Mouse (Mus musculus): ENCODE results near the gene Mtus2.

The Mtus2 gene

DNA sequence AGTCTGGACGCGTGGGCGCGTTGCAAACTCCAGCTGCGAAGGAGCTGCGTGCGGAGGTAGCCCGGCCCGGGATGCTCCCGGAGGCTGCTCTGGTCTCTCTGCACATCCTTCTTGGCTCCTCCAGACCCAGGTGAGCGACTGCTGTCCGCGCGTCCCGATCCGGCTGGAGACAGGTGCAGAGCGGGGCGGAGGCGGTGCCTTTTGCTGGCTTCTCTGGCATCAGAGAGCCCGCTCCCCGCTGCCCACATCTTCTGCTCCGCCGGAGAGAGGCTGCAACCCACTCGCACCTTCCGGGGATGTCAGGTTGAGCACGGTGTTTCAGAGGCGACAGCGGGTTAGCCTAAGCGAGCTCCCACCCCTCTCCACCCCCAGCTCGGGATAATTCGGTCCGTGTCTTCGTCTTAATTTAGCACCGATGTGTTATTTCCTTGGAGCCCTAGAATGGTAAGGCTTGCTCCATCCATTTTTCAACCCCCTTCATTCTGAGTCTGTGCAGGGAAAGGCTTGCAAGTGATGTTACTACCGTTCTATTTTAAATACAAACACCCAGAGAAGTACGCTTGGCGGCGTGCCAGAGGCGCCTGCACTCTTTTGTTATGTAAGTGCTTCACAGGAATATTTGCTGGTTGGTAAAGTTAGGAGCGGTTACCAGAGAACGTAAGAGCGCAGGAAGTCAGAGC, 612 bp downstream of the Mtus2 start:
- DNase-seq (ENCODE audit: inconsistent ontology term), result peak; percentile 34

DNA sequence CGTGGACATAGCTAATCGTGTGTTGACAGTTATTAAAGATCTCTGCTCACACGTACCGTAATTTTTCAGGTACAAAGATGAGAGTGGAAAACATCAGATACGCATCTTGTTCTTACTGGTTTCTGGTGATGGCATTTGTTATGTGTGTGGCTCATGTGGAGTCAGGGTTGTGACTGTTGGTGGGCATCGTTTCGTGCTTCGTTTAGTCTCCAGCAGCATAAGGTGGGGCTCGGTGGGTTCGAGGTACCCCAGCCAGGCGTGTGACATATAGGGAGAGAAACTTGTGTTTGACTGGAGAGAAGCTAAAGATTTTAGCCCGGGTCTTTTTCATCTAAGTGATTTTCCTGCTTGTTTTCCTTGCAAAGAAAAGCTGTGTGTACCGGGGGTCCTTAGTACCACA, 1.4 kb downstream of the Mtus2 start:
- DNase-seq (ENCODE audit: inconsistent ontology term), result no peak

DNA sequence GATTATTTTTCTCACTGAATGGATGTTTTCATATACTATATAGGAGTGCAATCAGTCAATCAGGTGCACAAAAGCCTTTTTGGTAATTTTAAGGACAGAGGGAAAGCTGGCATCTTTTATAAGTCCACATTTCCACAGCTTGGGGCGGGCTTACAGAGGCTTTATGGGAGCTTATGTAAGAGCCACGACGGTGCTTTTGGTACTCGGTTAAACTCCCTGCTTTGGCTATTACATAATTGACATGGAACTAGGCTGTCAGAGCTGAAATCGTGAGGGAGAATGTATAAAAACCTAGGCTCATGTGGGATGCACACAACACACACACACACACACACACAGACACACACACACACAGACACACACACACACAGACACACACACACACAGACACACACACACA, 2.0 kb downstream of the Mtus2 start:
- DNase-seq (ENCODE audit: inconsistent ontology term), result no peak

DNA sequence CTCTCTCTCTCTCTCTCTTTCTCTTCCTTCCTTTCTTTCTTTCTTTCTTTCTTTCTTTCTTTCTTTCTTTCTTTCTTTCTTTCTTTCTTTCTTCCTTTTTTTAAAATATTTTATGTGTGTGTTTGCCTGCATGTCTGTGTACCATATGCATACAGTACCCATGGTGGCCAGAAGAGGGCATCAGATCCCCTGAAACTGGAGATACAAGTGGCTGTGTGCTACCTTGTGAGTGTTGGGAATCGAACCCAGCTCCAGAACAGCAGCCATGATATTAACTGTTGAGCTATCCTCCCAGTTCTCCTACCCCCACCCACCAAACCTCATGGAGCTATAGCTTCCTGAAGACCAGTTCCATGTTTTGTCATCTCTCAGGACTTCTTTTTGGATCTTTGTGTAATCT, 3.7 kb downstream of the Mtus2 start:
- no peak for DNase-seq (ENCODE audit: inconsistent ontology term)

DNA sequence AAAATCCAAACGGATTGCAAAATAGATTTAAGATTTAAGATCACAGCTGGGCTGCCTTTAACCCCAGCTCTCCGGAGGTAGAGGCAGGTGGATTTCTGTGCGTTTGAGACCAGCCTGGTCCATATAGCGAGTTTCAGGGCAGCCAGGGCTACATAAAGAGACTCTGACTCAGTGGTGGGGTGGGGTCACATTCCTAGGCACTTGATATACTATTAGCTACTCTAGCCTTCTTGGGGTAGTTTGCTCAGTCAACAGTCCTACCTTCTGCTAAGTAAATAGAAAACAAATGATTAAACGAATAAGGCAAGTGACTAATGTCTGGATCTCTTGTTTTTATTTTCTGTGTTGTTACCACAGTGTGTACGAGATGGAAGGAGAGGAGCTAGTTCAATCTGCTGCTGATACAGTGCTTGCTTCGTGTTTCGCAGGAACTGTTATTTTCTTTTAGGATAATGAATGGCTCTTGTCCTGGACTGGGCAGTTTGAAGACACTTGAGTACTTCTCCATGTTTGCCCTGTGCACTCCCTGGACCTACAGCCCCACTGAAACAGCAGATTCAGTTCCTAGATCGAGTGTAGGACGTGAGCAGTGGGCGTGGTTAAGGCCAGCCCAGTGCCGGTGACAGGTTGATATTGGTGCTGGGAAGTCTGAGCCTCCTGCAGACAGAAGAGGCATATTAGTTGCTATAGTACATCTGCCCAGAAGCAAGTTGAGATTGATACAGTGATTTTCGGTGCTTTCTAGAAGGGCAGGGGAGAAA, 6.9 kb downstream of the Mtus2 start:
- DNase-seq (ENCODE audit: inconsistent ontology term), result no peak

DNA sequence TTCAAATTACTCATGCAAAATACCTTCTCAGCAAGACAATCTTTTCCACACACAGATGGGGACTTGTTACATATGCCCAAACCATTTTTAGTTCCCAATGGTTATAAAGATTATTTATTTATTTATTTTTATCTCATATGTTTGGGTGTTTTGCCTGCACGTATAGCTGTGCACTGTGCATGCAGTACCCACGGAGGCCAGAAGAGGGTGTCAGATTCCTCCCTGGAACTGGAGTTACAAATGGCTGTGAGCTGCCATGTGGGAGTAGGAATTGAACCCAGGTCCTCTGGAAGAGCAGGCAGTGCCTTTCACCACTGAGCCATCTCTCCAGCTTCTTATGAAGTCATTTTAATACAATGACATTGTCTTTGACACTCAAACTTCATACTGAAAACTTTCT, 7.7 kb downstream of the Mtus2 start:
- no peak for DNase-seq (ENCODE audit: inconsistent ontology term)

DNA sequence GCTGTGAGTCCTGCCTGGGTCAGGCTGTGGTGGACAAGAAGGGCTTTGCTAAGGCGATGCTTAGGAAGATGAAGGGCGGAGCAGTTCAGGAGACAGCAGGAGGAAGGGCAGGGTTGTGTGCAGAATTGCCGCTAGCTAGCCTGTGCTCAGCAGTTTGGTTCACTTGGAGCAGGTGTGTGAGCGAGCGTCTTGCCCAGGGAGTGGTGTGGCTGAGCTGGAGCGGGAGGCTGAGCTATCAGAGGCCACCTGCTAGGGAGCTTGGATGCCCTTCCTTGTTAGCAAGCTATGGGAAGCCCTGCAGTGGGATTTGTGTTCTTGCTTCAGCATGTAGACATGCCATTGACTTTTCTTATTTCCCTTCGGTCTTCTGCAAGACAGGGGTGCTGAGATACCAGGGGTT, 9.5 kb downstream of the Mtus2 start:
- DNase-seq (ENCODE audit: inconsistent ontology term), result no peak

DNA sequence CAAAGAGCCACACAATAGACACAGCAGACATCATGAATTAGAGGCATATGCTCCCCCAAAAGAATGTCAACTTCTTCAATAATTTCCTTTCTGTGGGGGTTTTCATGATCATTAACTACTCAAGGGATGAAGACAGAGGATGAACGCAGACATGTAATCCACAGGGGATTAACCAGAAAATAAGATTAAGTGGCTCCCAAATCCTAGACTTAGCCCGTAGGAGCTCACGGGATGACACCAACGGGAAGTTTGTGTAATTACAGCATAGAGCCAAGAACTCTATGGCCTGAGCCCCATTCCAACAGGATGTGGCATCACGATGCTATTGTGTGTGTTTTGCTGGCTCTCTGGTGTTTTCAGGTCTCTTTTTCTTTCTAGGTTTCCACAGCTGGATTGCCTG, 12.4 kb downstream of the Mtus2 start:
- no peak for DNase-seq (ENCODE audit: inconsistent ontology term)

DNA sequence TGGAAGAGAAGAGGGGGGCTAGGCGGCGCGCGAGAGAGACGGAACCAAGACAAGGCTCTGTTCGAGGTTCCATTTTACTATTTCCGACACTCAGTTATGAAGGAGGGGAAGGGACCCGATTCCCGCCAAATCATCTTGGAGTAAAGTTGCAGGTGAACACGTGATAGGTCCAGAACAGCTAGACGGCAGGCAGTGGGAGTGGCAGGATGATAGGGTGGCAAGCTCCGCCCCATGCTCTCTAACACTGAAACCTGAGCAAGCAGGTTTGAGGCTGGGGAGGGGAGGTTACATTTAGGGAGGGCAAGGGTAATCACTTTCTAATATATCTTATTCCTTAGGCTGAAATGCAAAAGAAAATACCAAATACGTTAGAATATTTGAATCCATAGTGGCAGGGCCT, 18.9 kb downstream of the Mtus2 start:
- DNase-seq (ENCODE audit: inconsistent ontology term), result no peak

DNA sequence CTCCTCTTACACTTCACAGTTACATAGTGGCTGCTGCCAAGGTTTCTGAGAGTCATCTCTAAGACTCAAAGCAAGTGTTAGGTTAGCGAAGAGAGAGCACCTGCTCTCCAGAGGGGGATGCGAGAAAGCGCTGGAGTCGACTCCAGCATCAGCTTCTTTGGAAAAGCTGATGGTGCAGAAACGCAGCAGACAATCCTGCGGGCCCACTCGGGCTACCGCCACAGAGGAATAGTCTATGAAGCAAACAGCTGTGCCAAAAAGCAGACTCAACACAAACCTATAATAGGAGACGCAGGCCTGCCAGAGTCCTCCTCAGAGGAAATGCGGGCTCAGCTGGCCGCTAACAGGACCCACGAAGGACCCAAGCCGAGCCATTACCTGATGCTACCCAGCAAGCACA, 23.5 kb downstream of the Mtus2 start:
- no peak for DNase-seq (ENCODE audit: inconsistent ontology term)

DNA sequence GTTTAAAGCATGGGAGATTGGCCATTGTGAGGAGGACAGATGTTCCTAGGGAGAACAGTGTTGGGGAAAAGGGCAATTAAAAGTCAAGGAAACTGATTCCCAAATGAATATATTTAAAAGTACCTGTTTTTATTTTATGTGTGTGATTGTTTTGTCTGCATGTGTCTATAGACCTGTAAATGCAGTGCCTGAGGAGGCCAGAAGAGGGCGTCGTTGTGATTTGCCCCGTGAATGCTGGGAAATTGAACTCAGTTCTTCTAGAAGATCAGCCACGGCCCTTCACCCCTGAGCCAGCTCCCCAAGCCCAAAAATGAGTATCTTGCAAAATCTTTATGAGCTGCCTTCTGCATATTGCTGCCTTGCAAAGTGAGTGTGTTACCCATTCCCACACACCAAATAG, 33.2 kb downstream of the Mtus2 start:
- no peak for DNase-seq (ENCODE audit: inconsistent ontology term)

DNA sequence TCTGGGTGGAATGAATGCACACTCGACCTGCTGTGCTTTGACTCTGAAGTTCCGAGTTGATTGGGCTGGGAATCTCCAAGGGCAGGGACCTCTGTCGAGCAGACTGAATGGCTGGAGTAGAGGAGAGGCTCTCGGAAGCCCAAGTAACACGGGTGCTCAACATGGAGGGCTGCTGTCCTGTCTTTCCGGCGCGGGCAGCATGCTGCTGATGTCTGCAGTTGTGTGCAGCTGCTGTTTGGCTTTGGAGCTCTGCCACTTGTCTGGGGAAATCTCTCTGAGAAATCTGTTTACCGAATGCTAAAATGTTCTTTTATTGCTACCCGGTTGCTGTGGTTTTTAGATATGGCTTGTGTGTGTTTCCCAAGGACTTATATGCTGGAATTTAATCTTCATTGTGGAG, 33.7 kb downstream of the Mtus2 start:
- DNase-seq (ENCODE audit: inconsistent ontology term), result no peak

DNA sequence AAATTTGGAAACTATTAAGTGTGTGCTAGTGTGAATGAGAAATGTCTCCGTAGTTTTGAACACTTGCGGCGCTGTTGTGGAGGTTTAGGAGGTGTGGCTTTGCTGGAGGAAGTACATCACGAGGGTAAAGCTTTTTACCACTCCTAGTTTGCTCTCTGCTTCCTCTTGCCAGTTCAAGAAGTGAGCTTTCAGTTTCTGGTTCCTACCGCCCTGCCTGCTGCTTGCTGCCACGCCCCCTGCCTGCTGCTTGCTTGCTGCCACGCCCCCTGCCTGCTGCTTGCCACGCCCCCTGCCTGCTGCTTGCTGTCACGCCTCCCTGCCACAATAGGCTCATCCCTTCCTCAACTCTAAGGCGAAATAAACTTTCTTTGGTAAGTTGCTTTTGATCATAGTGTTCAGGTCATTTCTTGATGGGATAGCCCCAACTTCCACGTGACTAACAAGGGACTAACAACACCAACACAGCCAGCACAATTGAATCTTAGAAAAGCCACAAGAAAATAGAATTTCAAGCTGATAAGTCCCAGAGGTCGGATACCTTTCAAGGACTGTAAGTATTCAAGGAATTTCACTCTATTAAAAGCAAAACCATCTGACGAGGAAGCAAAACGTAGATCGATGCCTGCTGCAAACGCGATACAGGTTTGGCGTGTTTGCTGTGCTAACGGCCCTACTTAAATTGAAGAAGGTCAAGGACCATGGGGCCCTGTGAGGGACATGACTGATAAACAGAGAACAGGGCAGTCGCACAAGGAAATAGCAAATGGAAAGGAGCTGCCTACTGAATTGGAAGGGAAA, 35.7 kb downstream of the Mtus2 start:
- peak; percentile 88 for DNase-seq (ENCODE audit: inconsistent ontology term)

DNA sequence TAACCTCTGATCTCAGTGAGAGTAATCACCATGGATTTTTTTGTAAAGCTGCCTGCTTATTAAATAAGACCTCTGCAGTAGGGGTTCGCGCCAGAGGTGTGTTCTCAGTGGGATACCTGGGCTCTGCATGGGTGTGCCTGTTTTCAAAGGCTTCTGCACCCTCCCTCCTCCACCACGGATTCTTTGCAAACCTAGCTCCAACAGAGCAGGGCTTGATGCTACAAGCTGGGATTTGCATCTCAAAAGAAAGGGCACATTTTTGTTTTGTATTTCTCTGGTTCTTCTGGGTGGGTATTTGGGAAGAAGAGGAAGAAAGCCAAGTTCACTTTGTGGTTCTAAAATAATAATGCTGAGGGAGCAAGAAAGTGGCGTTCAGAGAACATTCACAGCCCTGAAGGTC, 48.1 kb downstream of the Mtus2 start:
- no peak for DNase-seq (ENCODE audit: inconsistent ontology term)

DNA sequence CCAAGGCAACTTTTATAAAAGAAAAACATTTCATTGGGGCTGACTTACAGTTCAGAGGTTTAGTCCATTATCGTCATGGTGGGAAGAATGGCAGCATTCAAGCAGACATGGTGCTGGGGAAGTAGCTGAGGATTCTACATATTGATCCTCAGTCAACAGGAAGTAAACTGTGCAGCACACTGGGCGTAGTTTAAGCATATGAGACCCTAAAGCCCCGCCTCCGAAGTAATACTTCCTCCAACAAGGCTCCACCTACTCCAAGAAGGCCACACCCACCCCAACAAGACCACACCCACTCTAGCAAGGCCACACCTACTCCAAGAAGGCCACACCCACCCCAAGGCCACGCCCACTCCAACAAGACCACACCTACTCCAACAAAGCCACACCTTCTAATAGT, 55.0 kb downstream of the Mtus2 start:
- DNase-seq (ENCODE audit: inconsistent ontology term), result no peak

DNA sequence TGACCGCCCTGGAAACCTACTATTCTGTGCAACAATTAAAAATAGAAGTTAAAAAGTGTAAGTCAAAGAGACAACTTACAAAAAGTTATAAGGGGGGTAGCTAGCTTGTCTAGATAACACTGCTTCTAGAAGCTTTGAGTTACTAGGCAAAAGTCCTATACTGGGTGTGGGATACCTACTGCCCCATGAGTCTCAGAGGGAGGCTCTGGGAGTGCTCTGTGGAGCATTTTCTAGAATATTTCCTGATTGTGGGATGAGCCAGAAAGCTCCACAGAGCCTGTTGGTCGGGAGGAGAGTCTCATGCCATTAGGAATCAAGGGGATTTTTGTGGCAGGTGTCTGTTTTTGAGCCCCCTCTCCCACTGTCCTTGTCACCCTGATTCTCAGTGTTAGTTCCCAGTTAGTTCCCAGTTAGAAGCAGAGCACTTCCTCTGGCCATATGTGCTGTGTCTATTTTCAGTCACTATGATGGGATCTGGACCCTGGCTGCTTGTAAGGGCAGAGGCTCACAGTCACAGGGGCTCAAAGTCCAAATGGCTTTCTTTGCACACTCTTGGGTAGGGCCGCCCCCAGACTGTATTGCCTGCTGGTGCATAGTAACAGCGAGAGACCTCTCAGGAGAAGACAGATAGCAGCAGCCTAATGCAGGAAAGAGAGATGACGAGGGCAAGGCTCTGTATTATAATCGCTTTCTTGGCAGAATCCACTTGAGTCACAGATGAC, 57.2 kb downstream of the Mtus2 start:
- no peak for DNase-seq (ENCODE audit: inconsistent ontology term)

DNA sequence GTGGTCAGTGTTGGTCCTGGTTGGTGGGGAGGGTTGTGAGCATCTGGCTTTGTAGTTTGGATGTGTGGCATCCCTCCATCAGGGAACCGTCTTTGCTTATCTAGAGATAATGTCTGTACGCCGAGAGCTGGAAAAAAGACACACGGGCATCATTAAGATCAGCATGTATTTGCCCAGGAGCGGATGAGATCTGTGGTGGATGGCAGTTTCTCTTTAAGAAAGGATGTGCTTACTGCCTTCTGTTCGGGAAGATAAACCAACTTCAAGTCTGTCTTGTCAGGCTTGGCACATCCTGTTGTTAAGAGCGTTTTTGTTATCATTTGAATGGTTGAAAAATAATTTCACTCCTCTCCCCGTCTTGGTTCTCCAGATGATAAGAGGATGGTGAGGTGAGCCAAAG, 58.3 kb downstream of the Mtus2 start:
- no peak for DNase-seq (ENCODE audit: inconsistent ontology term)

DNA sequence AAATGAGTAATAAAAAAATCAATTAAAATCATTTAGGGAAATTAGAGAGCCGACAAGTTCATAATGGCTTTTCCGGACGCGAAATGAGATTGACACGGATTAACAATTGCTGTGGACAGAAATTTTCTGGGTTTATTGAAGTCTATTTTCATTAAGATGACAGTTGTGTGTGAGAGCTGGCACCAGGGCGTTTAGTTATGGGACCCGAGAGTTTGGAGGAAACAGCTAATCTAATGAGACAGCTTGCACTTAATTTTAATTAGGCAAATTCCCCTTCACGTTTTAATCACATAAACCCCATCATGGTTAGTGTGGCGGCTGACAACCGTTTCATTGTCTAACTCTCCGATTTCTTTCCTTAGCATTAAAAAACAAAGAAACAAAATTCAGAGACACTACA, 60.3 kb downstream of the Mtus2 start:
- peak; percentile 52 for DNase-seq (ENCODE audit: inconsistent ontology term)

DNA sequence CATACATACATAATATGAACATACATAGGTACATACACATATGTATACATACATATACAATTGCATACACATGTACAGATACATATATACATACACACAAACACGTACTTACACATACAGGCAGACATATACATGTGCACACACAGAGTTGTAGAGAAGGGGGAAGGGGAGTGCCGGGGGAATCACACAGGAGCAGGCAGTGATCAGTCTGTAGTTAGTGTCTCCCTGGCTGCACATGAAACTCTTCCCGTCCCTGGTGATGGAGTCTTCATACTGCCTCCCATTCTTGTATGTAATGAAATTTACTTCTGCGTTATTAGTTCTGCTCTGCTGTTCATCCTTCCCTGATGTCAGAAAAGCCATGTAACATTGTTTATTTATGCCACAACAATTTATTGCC, 65.7 kb downstream of the Mtus2 start:
- DNase-seq (ENCODE audit: inconsistent ontology term), result no peak

DNA sequence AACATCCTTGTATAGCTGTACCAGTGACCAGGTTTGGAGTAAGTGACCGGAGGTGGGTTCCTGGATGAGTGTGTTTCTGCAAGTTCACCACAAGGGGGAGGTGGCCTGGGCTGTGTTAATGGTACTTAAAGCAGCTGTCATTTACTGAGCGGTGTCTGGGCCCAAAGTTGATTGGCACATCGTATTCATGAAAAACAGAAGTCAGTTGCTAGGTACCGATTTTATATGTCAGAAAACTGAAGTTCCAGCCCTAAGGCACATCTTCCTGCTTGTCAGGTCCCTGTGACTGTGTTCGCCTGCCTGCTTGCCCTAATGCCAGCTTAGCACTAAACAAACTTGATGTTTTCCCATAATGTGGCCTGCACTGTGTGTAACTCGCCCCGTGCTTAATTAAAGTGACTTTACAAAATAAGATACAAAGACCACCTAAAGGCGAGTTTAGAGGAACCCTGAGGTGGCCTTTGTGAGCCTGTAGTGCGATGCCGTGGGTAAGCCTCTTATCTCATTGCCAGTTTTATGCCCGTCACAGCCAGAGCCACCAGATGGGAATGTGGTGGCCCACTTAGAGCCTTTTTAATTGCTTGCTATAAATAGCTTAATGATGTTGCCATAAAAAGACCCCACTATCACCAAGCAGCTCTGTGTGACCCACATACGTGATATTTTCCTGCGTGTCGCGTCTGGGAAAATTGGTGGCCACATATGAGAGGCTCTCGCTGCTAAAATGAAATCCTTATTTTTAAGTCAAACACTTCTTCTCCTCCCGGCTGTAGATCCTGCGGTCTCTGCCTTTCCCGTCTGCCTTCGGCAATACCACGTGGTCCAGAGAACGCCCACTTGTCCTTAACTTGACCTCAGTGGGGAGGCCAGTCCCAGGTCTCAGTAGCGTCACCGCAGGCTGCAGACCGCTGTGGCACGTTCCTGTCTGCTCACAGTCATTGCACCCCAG, 69.6 kb downstream of the Mtus2 start:
- peak; percentile 81 for DNase-seq (ENCODE audit: inconsistent ontology term)

DNA sequence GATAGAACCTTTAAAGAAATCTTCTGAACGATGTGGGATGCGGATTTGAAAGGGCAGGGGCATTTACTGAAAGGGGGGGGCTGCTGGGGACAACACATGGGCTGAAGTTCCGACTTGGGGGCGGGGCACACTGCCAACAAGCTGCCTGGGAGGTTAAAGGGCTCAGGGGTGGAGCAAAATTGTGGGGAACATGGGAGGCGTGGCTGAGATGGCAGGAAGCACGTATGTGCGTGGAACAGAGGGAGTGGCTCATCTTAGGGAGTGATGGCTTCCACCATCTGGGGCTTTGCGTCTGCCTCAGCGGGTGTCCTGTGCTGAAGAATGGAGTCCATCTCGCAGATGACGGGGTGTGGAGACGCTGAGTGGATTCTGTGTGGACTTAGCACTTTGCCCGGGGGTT, 70.9 kb downstream of the Mtus2 start:
- DNase-seq (ENCODE audit: inconsistent ontology term), result no peak
